In the genomic region with DNA sequence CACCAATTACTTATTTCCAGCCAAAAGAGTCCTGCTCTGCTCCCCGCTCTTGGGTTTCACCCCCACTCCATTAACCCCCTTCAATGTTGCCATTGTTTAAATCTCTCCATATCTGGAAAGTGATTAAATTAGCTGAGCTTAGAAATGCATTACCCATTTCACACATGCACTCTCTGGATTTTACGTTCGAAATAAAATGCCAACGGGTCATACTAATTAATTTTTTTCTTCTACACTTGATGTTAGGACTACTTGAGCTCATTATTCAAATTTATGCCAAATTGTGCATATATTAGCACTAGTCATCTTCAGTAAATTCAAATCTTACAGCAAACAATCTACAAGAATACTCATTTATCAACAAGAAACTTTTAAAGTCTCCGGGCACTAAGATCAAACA, we compare ENCODE assay signal across 28 mouse cellular contexts.
"Had no signal": no experiment of that assay in that cellular context is flagged by ENCODE, and none has a peak within 500 bp of the region (broad histone marks: within the 10 kb centered on the region; RNA-seq: fewer than 3 reads in every experiment).

No protein-coding gene starts in this region.

- H3K4me2 ChIP-seq: heart, embryonic 12.5 days; hindbrain, embryonic 12.5 days; hindbrain, embryonic 14.5 days; intestine, embryonic 15.5 days; limb, embryonic 12.5 days; liver, embryonic 11.5 days; liver, embryonic 13.5 days; liver, embryonic 15.5 days had no signal

- DNase-seq: gastrocnemius, adult 2 months; gastrocnemius, postnatal 10 days; gastrocnemius, postnatal 25 days; heart, adult 18-20 months; heart, postnatal 10 days; heart, postnatal 4 days; kidney, adult 18-20 months; kidney, adult 8-10 months; kidney, postnatal 10 days; kidney, postnatal 25 days; kidney, postnatal 4 days; liver; liver, embryonic 13.5 days had no signal

- H3K9ac ChIP-seq: heart, embryonic 12.5 days; hindbrain, embryonic 12.5 days; hindbrain, embryonic 14.5 days; intestine, embryonic 15.5 days; limb, embryonic 12.5 days; liver, embryonic 13.5 days; liver, embryonic 15.5 days had no signal

- H3K4me1 ChIP-seq: hindbrain, embryonic 10.5 days; intestine, embryonic 15.5 days; limb, embryonic 10.5 days; limb, embryonic 12.5 days; liver, embryonic 13.5 days; liver, embryonic 15.5 days had no signal

- H3K27ac ChIP-seq: gastrocnemius, adult 2 months; heart, embryonic 10.5 days; hindbrain, embryonic 10.5 days; hindbrain, embryonic 12.5 days; hindbrain, embryonic 14.5 days; intestine, embryonic 15.5 days; layer of hippocampus, adult 2 months; left cerebral cortex, adult 2 months; limb, embryonic 10.5 days; limb, embryonic 12.5 days; liver, embryonic 13.5 days; liver, embryonic 15.5 days had no signal

- ATAC-seq: hindbrain, embryonic 16.5 days; inflammation-experienced regulatory T-cells, adult 6 months; intestine, embryonic 15.5 days; intestine, postnatal 0 days had no signal

- H3K36me3 ChIP-seq: heart, embryonic 10.5 days; heart, embryonic 12.5 days; hindbrain, embryonic 10.5 days; hindbrain, embryonic 12.5 days; intestine, embryonic 15.5 days; limb, embryonic 10.5 days; limb, embryonic 12.5 days; liver, embryonic 13.5 days; liver, embryonic 15.5 days had no signal

- H3K4me3 ChIP-seq: gastrocnemius, adult 2 months; heart, embryonic 10.5 days; heart, embryonic 12.5 days; hindbrain, embryonic 10.5 days; hindbrain, embryonic 12.5 days; intestine, embryonic 15.5 days; layer of hippocampus, adult 2 months; left cerebral cortex, adult 2 months; limb, embryonic 10.5 days; limb, embryonic 12.5 days; liver, embryonic 13.5 days; liver, embryonic 15.5 days had no signal

- H3K9me3 ChIP-seq: heart, embryonic 10.5 days; heart, embryonic 12.5 days; hindbrain, embryonic 10.5 days; hindbrain, embryonic 12.5 days; intestine, embryonic 15.5 days; limb, embryonic 10.5 days; limb, embryonic 12.5 days; liver, embryonic 13.5 days; liver, embryonic 15.5 days had no signal

- H3K27me3 ChIP-seq: heart, embryonic 12.5 days; hindbrain, embryonic 12.5 days; intestine, embryonic 15.5 days; limb, embryonic 12.5 days; liver, embryonic 13.5 days; liver, embryonic 15.5 days had no signal
